In the genomic region with DNA sequence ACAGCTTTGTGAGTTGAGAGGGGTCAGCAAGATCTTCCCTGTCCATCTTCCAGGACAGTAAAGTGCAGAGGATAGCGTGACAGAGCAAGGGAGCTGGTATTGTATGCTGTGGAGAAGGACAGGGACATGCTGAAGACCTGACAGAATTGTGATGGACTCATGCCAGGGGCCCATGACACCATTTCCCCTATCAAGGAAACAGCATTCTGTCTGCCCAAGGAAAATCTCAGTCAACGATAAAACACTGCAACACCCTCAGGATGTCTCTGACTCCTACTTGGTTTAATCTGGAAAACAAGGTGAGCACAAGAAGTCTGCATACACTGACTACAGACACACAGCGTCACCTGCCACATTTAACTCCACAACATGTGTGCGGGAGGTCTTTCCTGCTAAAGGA, we compare ENCODE assay signal across 23 mouse cellular contexts. TPM values are rescaled to one million over a fixed set of nuclear protein-coding genes. Genes with fewer than 3 reads are reported as not detected.
DNase-seq lines count a peak whose midpoint lies in the region; ATAC-seq and TF ChIP-seq lines count a peak whose summit lies in the region.
"Had no signal": no experiment of that assay in that cellular context is flagged by ENCODE, and none has a peak within 500 bp of the region (broad histone marks: within the 10 kb centered on the region; RNA-seq: fewer than 3 reads in every experiment).

A gene (minus strand): TSS at position 101 of the 400 bp plus-strand sequence.

- peak; percentile 2 for DNase-seq in adrenal gland, postnatal 14 days
- no peak for DNase-seq in adrenal gland, adult 18-20 months (ENCODE audit: low spot score in 2 of 2)
- DNase-seq in forebrain, embryonic 11.5 days (ENCODE audit: low spot score) = peak; percentile 36
- no peak for DNase-seq in forebrain, embryonic 14.5 days (ENCODE audit: low spot score)
- DNase-seq in heart, postnatal 25 days (ENCODE audit: low spot score) = no peak
- no peak for DNase-seq in left cerebral cortex, adult 2 months (ENCODE audit: extremely low spot score in 1 of 2, low spot score in 2 of 2)
- no peak for DNase-seq in left cerebral cortex, adult 11 months (ENCODE audit: low spot score)
- DNase-seq: adrenal gland, adult 2 months; adrenal gland, postnatal 10 days; adrenal gland, postnatal 36 days; B cell, adult 2 months; cerebellum, adult 8-10 months; forebrain, postnatal 0 days had no signal

- no peak within 1 kb of the TSS for H3K9ac ChIP-seq in forebrain, embryonic 11.5 days (ENCODE audit: low read length)
- no peak within 1 kb of the TSS for H3K9ac ChIP-seq in forebrain, embryonic 14.5 days (ENCODE audit: low read length)
- 0 out of 2 replicates have a peak within 1 kb of the TSS, but pooled peaks have one; percentile 7 for H3K9ac ChIP-seq in heart, embryonic 13.5 days
- H3K9ac ChIP-seq: embryonic facial prominence, embryonic 12.5 days; forebrain, embryonic 12.5 days; forebrain, embryonic 15.5 days; forebrain, postnatal 0 days had no signal

- no peak for ATAC-seq in forebrain, embryonic 11.5 days (replicated peaks; ENCODE audit: low FRiP score)
- ATAC-seq in forebrain, embryonic 14.5 days = no peak
- ATAC-seq in heart, embryonic 13.5 days (ENCODE audit: extremely low read depth, insufficient number of reproducible peaks, low FRiP score, low TSS enrichment) = no peak
- ATAC-seq: activated CD4-positive, CD25-positive, alpha-beta regulatory T cell, adult 4 months; CD4-positive, CD25-positive, alpha-beta regulatory T cell, adult 4 months; forebrain, embryonic 15.5 days; forebrain, postnatal 0 days; Patski had no signal

- no peaks in the 10 kb centered on the region for H3K27me3 ChIP-seq in forebrain, embryonic 11.5 days (ENCODE audit: control insufficient read depth, insufficient read depth, low read length)
- H3K27me3 ChIP-seq in forebrain, embryonic 14.5 days (replicated peaks; ENCODE audit: control insufficient read depth, insufficient read depth, low read length) = no peaks in the 10 kb centered on the region
- H3K27me3 ChIP-seq in heart, embryonic 13.5 days (replicated peaks) = no peaks in the 10 kb centered on the region
- H3K27me3 ChIP-seq: CH12.LX; embryonic facial prominence, embryonic 12.5 days; forebrain, embryonic 12.5 days; forebrain, embryonic 15.5 days; Patski had no signal

- intact Hi-C loops in heart, postnatal 25 days (cut with DNase I) = no loop called here
- intact Hi-C loops in left cerebral cortex, adult 2 months (cut with DNase I) = no loop called here

- H3K9me3 ChIP-seq in forebrain, embryonic 11.5 days (ENCODE audit: control insufficient read depth, low read length) = no peaks in the 10 kb centered on the region
- no peaks in the 10 kb centered on the region for H3K9me3 ChIP-seq in forebrain, embryonic 14.5 days (replicated peaks; ENCODE audit: control insufficient read depth, low read length)
- H3K9me3 ChIP-seq in heart, embryonic 13.5 days = no peaks in the 10 kb centered on the region
- H3K9me3 ChIP-seq: embryonic facial prominence, embryonic 10.5 days; embryonic facial prominence, embryonic 12.5 days; forebrain, embryonic 12.5 days; forebrain, embryonic 15.5 days; G1E had no signal

- TF ChIP-seq CTCF in left cerebral cortex, adult 2 months (IDR thresholded peaks at IDR 0.05) = no peak

- H3K36me3 ChIP-seq in forebrain, embryonic 11.5 days (ENCODE audit: control insufficient read depth, insufficient read depth, low read length) = peaks cover 8% of the 10 kb centered on the region; the same call in 1 of the 2 replicates
- H3K36me3 ChIP-seq in forebrain, embryonic 14.5 days (ENCODE audit: control insufficient read depth, insufficient read depth, low read length) = peaks cover 92% of the 10 kb centered on the region
- H3K36me3 ChIP-seq in heart, embryonic 13.5 days = peaks cover 99% of the 10 kb centered on the region

- H3K27ac ChIP-seq in forebrain, embryonic 11.5 days (ENCODE audit: low read depth, low read length) = no peak within 1 kb of the TSS
- H3K27ac ChIP-seq in forebrain, embryonic 14.5 days (ENCODE audit: low read depth, low read length) = no peak within 1 kb of the TSS
- H3K27ac ChIP-seq in heart, embryonic 13.5 days (replicated peaks) = no peak within 1 kb of the TSS
- H3K27ac ChIP-seq in left cerebral cortex, adult 2 months = peak within 1 kb of the TSS; percentile 24
- H3K27ac ChIP-seq: embryonic facial prominence, embryonic 10.5 days; embryonic facial prominence, embryonic 12.5 days; forebrain, embryonic 12.5 days; forebrain, embryonic 15.5 days had no signal

- no peak within 1 kb of the TSS for H3K4me2 ChIP-seq in forebrain, embryonic 11.5 days (ENCODE audit: low read depth, low read length, severe bottlenecking)
- H3K4me2 ChIP-seq in forebrain, embryonic 14.5 days (ENCODE audit: low read length) = no peak within 1 kb of the TSS
- no peak within 1 kb of the TSS for H3K4me2 ChIP-seq in heart, embryonic 13.5 days
- H3K4me2 ChIP-seq: embryonic facial prominence, embryonic 12.5 days; forebrain, embryonic 12.5 days; forebrain, embryonic 15.5 days had no signal

- no peak within 1 kb of the TSS for H3K4me3 ChIP-seq in forebrain, embryonic 11.5 days (ENCODE audit: low read depth, low read length)
- H3K4me3 ChIP-seq in forebrain, embryonic 14.5 days (ENCODE audit: low read depth, low read length) = no peak within 1 kb of the TSS
- no peak within 1 kb of the TSS for H3K4me3 ChIP-seq in heart, embryonic 13.5 days
- no peak within 1 kb of the TSS for H3K4me3 ChIP-seq in left cerebral cortex, adult 2 months
- H3K4me3 ChIP-seq: embryonic facial prominence, embryonic 10.5 days; embryonic facial prominence, embryonic 12.5 days; forebrain, embryonic 12.5 days; forebrain, embryonic 15.5 days had no signal

- 90% methylated on average over 4 of the region's 4 CpGs for WGBS in forebrain, embryonic 11.5 days
- WGBS in forebrain, embryonic 14.5 days = 93% methylated on average over 4 of the region's 4 CpGs
- 86% methylated on average over 4 of the region's 4 CpGs for WGBS in heart, embryonic 13.5 days

- no peaks in the 10 kb centered on the region for H3K4me1 ChIP-seq in forebrain, embryonic 11.5 days (replicated peaks; ENCODE audit: control insufficient read depth, insufficient read depth, low read length)
- no peaks in the 10 kb centered on the region for H3K4me1 ChIP-seq in forebrain, embryonic 14.5 days (ENCODE audit: control insufficient read depth, insufficient read depth, low read length)
- no peaks in the 10 kb centered on the region for H3K4me1 ChIP-seq in heart, embryonic 13.5 days
- H3K4me1 ChIP-seq: embryonic facial prominence, embryonic 10.5 days; embryonic facial prominence, embryonic 12.5 days; forebrain, embryonic 12.5 days; forebrain, embryonic 15.5 days had no signal

RNA-seq across cellular contexts. Expression of the gene that starts here (rescaled TPM):
- 0.90 and 0.93 TPM in 2 replicates for total RNA-seq in adrenal gland, postnatal 14 days (2021)
- 1 to 10 TPM; 1.7 to 2.1 TPM for total RNA-seq in adrenal gland, adult 18-20 months (2021)
- polyA plus RNA-seq in forebrain, embryonic 11.5 days (2014; fragmentation: Nextera tagmentation; extraction: Ambion mirVana) = 1.1 and 1.2 TPM in 2 replicates
- polyA plus RNA-seq in forebrain, embryonic 14.5 days (2014; fragmentation: Nextera tagmentation; extraction: Ambion mirVana) = 1.2 and 1.3 TPM in 2 replicates
- 0.39 and 0.60 TPM in 2 replicates for polyA plus RNA-seq in heart, embryonic 13.5 days (2015; fragmentation: Nextera tagmentation; extraction: Ambion mirVana)
- 1 to 10 TPM; 1.2 to 1.3 TPM for total RNA-seq in heart, postnatal 25 days (2021)
- total RNA-seq in left cerebral cortex, adult 2 months (2021) = 1 to 10 TPM; 2.6 to 3.7 TPM

Comparison
In these comparisons a context has a peak if more than half of its experiments do, and no peak if none do; other contexts are left out.
1. Peak in DNase-seq in adrenal gland, postnatal 14 days; RNA of the gene not detected or under 1 TPM.